Mouse (Mus musculus): ENCODE measurements around the gene Rpl14.

The Rpl14 gene

GRCm38 (mm10) chr9:120539662-120540251 lies 31.5 kb upstream of the Rpl14 start, which contains the start of gene Entpd3:
Entpd3 (plus strand) TSS chr9:120539818.
- TF ChIP-seq POU5F1 (IDR thresholded peaks at IDR 0.05; ENCODE audit: borderline replicate concordance, low read length), result no peak
- no peak for TF ChIP-seq NANOG (IDR thresholded peaks at IDR 0.05; ENCODE audit: borderline replicate concordance, low read length)
- no peak for TF ChIP-seq CTCF (conservative IDR thresholded peaks at IDR 0.05; ENCODE audit: low read length)
- Histone ChIP-seq H3K4me3 (replicated peaks; ENCODE audit: low read length) (peak within 1 kb of the TSS; percentile 74), H3K9me3 (ENCODE audit: low read length) (no peaks in the 10 kb centered on the region), H3K27me3 (ENCODE audit: insufficient read depth, low read length) (peaks cover 35% of the 10 kb centered on the region), H3K36me3 (ENCODE audit: insufficient read depth, low read length) (no peaks in the 10 kb centered on the region), H3K4me1 (replicated peaks; ENCODE audit: low read depth, low read length) (peaks cover 45% of the 10 kb centered on the region)

- H3K4me1 ChIP-seq (replicated peaks; ENCODE audit: low read depth, low read length), result peaks cover 33% of the 10 kb centered on the region
- H3K27me3 ChIP-seq (ENCODE audit: insufficient read depth, low read length), result peaks cover 37% of the 10 kb centered on the region
- no peaks in the 10 kb centered on the region for H3K9me3 ChIP-seq (ENCODE audit: low read length)
- no peaks in the 10 kb centered on the region for H3K36me3 ChIP-seq (ENCODE audit: insufficient read depth, low read length)
- H3K4me3 ChIP-seq (replicated peaks; ENCODE audit: low read length), result no peak overlapping the region
- no peak for TF ChIP-seq POU5F1 (IDR thresholded peaks at IDR 0.05; ENCODE audit: borderline replicate concordance, low read length)
- no peak for TF ChIP-seq CTCF (conservative IDR thresholded peaks at IDR 0.05; ENCODE audit: low read length)
- no peak for TF ChIP-seq NANOG (IDR thresholded peaks at IDR 0.05; ENCODE audit: borderline replicate concordance, low read length)
Observed at GRCm38 (mm10) chr9:120541411-120541810, 29.8 kb upstream of the Rpl14 start.

DNA sequence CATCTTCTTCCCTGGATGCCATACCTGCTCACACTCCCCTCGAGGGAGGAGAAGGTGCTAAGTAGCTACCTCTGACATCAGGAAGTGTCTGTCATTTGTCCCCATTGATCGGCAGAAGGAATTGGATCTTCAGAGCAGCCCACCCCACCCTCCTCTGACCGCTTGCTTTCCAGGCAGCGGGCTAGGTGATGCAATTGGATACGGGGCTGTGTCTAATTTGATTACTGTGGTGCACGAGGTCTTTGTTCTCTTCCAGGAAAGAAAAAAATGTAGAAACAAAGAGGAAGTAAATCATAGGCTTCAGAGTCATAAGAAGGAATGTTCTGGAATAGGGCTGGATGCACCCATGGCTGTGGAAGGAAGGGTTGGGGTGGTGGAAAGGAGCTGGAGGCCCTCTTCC lies 29.0 kb upstream of the Rpl14 start:
- TF ChIP-seq NANOG (IDR thresholded peaks at IDR 0.05; ENCODE audit: borderline replicate concordance, low read length) (no peak), POU5F1 (IDR thresholded peaks at IDR 0.05; ENCODE audit: borderline replicate concordance, low read length) (no peak), CTCF (conservative IDR thresholded peaks at IDR 0.05; ENCODE audit: low read length) (no peak)

DNA sequence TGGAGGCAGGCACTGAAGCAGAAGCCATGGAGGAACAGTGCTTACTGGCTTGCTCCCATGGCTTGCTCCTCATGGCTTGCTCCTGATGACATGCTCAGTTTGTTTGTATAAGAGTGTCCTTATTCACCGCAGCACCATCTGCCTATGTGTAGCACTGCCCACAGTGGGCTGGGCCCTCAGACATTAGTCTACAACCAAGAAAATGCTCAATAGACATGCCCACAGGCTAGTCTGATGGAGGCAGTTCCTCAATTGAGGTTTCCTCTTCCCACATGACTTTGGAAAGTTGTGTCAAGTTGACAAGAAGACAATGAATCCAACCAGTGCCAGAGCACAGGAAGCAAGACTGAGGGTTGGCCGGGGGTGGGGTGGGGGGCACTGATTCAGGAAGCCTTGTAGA lies 25.2 kb upstream of the Rpl14 start:
- H3K36me3 ChIP-seq (ENCODE audit: insufficient read depth, low read length), result no peaks in the 10 kb centered on the region
- H3K27me3 ChIP-seq (ENCODE audit: insufficient read depth, low read length), result peaks cover 27% of the 10 kb centered on the region
- H3K4me1 ChIP-seq (replicated peaks; ENCODE audit: low read depth, low read length), result peaks cover 16% of the 10 kb centered on the region
- no peak for TF ChIP-seq POU5F1 (IDR thresholded peaks at IDR 0.05; ENCODE audit: borderline replicate concordance, low read length)
- no peak for TF ChIP-seq CTCF (conservative IDR thresholded peaks at IDR 0.05; ENCODE audit: low read length)
- no peak for TF ChIP-seq NANOG (IDR thresholded peaks at IDR 0.05; ENCODE audit: borderline replicate concordance, low read length)
- no peak overlapping the region for H3K4me3 ChIP-seq (replicated peaks; ENCODE audit: low read length)
- no peaks in the 10 kb centered on the region for H3K9me3 ChIP-seq (ENCODE audit: low read length)

More for the DNA sequence above, 29.0 kb upstream of the Rpl14 start:
- no peak overlapping the region for H3K4me3 ChIP-seq (replicated peaks; ENCODE audit: low read length)
- H3K4me1 ChIP-seq (replicated peaks; ENCODE audit: low read depth, low read length), result peaks cover 37% of the 10 kb centered on the region
- no peaks in the 10 kb centered on the region for H3K9me3 ChIP-seq (ENCODE audit: low read length)
- H3K36me3 ChIP-seq (ENCODE audit: insufficient read depth, low read length), result no peaks in the 10 kb centered on the region
- peaks cover 34% of the 10 kb centered on the region for H3K27me3 ChIP-seq (ENCODE audit: insufficient read depth, low read length)

DNA sequence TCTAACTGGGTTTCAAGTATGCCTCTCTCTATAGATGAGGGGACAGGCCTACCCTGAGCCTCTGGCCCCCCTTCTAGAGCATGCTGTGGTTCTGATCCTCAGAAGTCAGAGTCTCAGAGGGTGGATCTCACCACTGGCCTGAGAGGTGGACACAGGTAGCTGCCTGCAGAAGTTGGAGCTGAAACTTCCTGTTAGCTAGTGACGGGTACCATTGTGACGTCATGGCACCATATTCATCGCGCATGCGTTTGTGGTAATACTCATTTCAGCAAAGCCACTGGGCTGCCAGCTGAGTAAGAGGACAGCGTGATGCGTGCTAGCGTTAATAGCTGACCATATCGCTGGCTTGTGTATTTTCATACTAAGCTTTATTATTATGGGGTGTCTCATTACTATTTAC lies 24.8 kb upstream of the Rpl14 start:
- H3K27me3 ChIP-seq (ENCODE audit: insufficient read depth, low read length), result peaks cover 25% of the 10 kb centered on the region
- no peak for TF ChIP-seq POU5F1 (IDR thresholded peaks at IDR 0.05; ENCODE audit: borderline replicate concordance, low read length)
- no peak for TF ChIP-seq NANOG (IDR thresholded peaks at IDR 0.05; ENCODE audit: borderline replicate concordance, low read length)
- no peak for TF ChIP-seq CTCF (conservative IDR thresholded peaks at IDR 0.05; ENCODE audit: low read length)
- H3K4me1 ChIP-seq (replicated peaks; ENCODE audit: low read depth, low read length), result peaks cover 16% of the 10 kb centered on the region
- no peak overlapping the region for H3K4me3 ChIP-seq (replicated peaks; ENCODE audit: low read length)
- H3K36me3 ChIP-seq (ENCODE audit: insufficient read depth, low read length), result no peaks in the 10 kb centered on the region
- H3K9me3 ChIP-seq (ENCODE audit: low read length), result no peaks in the 10 kb centered on the region

GRCm38 (mm10) chr9:120547026-120547668 lies 24.1 kb upstream of the Rpl14 start:
- Histone ChIP-seq H3K27me3 (ENCODE audit: insufficient read depth, low read length) (peaks cover 19% of the 10 kb centered on the region), H3K9me3 (ENCODE audit: low read length) (no peaks in the 10 kb centered on the region), H3K36me3 (ENCODE audit: insufficient read depth, low read length) (no peaks in the 10 kb centered on the region), H3K4me3 (replicated peaks; ENCODE audit: low read length) (no peak overlapping the region), H3K4me1 (replicated peaks; ENCODE audit: low read depth, low read length) (peaks cover 11% of the 10 kb centered on the region)
- no peak for TF ChIP-seq POU5F1 (IDR thresholded peaks at IDR 0.05; ENCODE audit: borderline replicate concordance, low read length)
- no peak for TF ChIP-seq NANOG (IDR thresholded peaks at IDR 0.05; ENCODE audit: borderline replicate concordance, low read length)
- no peak for TF ChIP-seq CTCF (conservative IDR thresholded peaks at IDR 0.05; ENCODE audit: low read length)

DNA sequence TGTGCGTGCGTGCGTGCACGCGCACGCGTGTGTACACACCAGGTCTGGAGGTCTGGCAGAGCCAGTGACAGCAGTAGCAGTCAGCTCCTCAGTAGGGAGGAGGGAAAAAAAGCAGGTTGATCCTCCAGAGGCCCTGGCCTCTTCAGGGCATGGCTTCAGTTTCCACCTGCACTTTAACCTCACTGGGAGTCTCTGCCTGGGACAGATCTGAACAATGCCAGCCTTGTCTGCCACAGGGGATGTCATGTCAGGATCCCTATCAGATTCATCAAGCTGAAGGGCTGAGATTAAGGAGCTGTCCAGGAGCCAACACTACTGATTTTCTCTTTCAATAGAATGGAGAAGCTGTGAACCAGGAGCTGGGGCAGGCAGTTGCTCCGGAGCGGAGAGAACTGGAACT lies 20.5 kb upstream of the Rpl14 start:
- no peak overlapping the region for H3K4me3 ChIP-seq (replicated peaks; ENCODE audit: low read length)
- peaks cover 23% of the 10 kb centered on the region for H3K27me3 ChIP-seq (ENCODE audit: insufficient read depth, low read length)
- peaks cover 7% of the 10 kb centered on the region for H3K4me1 ChIP-seq (replicated peaks; ENCODE audit: low read depth, low read length)
- H3K36me3 ChIP-seq (ENCODE audit: insufficient read depth, low read length), result no peaks in the 10 kb centered on the region
- no peaks in the 10 kb centered on the region for H3K9me3 ChIP-seq (ENCODE audit: low read length)
- no peak for TF ChIP-seq NANOG (IDR thresholded peaks at IDR 0.05; ENCODE audit: borderline replicate concordance, low read length)
- no peak for TF ChIP-seq POU5F1 (IDR thresholded peaks at IDR 0.05; ENCODE audit: borderline replicate concordance, low read length)
- TF ChIP-seq CTCF (conservative IDR thresholded peaks at IDR 0.05; ENCODE audit: low read length), result no peak

GRCm38 (mm10) chr9:120563590-120563989 lies 7.7 kb upstream of the Rpl14 start:
- no peak for TF ChIP-seq NANOG (IDR thresholded peaks at IDR 0.05; ENCODE audit: borderline replicate concordance, low read length)
- Histone ChIP-seq H3K4me1 (replicated peaks; ENCODE audit: low read depth, low read length) (peaks cover 7% of the 10 kb centered on the region; the same call in 1 of the 2 replicates), H3K4me3 (replicated peaks; ENCODE audit: low read length) (no peak overlapping the region), H3K27me3 (ENCODE audit: insufficient read depth, low read length) (peaks cover 4% of the 10 kb centered on the region; the same call in 1 of the 2 replicates), H3K9me3 (ENCODE audit: low read length) (no peaks in the 10 kb centered on the region), H3K36me3 (ENCODE audit: insufficient read depth, low read length) (no peaks in the 10 kb centered on the region)

Data from E14TG2a.4 (cell line).